Mouse (Mus musculus) cerebellum, adult 2 months (tissue): ENCODE results near the gene 1500009L16Rik.

ENCODE experiments used
- CTCF ChIP-seq: fragments of 200-500 bp; IDR thresholded peaks from 2 replicates; pipeline ENCODE4 v1.5.1; 2011; ENCODE audit warnings: low read depth, mild to moderate bottlenecking, control low read depth, low read length, moderate library complexity, borderline replicate concordance; ENCODE audit not compliant: insufficient read depth
- POLR2A ChIP-seq: fragments of 200-500 bp; IDR thresholded peaks from 2 replicates; pipeline ENCODE4 v1.6.1; 2011; ENCODE audit warnings: low read length, control low read depth, borderline replicate concordance; ENCODE audit not compliant: insufficient read depth

DNA sequence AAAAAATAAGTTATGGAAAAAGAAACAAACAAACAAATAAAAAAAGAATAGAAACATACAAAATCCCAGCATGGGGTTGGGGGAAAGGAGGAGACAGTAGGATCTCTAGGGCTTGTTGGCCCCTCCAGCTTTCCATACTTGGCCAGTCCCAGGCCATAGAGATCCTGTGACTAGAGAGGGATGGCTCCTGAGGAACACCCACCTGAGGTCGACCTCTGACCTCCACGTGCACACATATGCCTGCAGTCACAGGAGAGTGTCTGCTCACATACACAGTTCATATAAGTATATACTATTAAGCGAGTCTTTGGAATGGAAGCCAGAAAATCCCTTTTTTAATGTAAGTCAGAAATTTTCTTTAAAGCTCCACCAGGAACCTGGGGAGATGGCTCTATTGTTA is 6.4 kb downstream of the 1500009L16Rik start:
- TF ChIP-seq CTCF, result no peak
- no peak for TF ChIP-seq POLR2A
